Mouse (Mus musculus): Measurements from ENCODE around the gene Arhgdig. TPM values are rescaled to one million over a fixed set of nuclear protein-coding genes. Genes with fewer than 3 reads are reported as not detected.

Gene Arhgdig
- polyA plus RNA-seq (2021; fragmentation: Nextera tagmentation), result 102 and 119 TPM in 2 replicates
- long read RNA-seq, experiment 1, transcript Arhgdig-201 (6 exons, 1,032 nt), result major isoform, 81 of 97 reads
- long read RNA-seq, experiment 1, partial matches to known transcripts, result 6 of 97 reads
- long read RNA-seq, experiment 1, other reads (novel, unspliced or antisense), result 9 of 97 reads
- long read RNA-seq, experiment 2, transcript Arhgdig-201 (6 exons, 1,032 nt), result major isoform, 32 of 33 reads
- long read RNA-seq, experiment 2, partial matches to known transcripts, result 0 of 33 reads
- long read RNA-seq, experiment 2, other reads (novel, unspliced or antisense), result 1 of 33 reads

GRCm38 (mm10) chr17:26207686-26208085 lies at the start of gene Arhgdig:
Gene Arhgdig (minus strand): TSS chr17:26207786.

GRCm38 (mm10) chr17:26252539-26253251 lies 45.1 kb upstream of the Arhgdig start, which contains the start of gene Luc7l:
Gene Luc7l (plus strand): TSS chr17:26252896.

GRCm38 (mm10) chr17:26244101-26244841 lies 36.7 kb upstream of the Arhgdig start, which contains the start of gene Fam234a:
Gene Fam234a (minus strand): TSS chr17:26244242.

GRCm38 (mm10) chr17:26202737-26203136 lies 4.8 kb downstream of the Arhgdig start, which contains the start of gene Rgs11:
Gene Rgs11 (plus strand): TSS chr17:26202951.

GRCm38 (mm10) chr17:26198892-26199291 lies 8.7 kb downstream of the Arhgdig start, which contains the start of gene Pdia2:
Gene Pdia2 (minus strand): TSS chr17:26199087.

Other genes with a start within 250 kb of the Arhgdig start
- gene Capn15, start 222.0 kb downstream of the Arhgdig start, polyA plus RNA-seq (2021; fragmentation: Nextera tagmentation), result 9.0 and 12.3 TPM in 2 replicates
- 5.9 and 6.4 TPM in 2 replicates for gene Rab11fip3, start 138.2 kb downstream of the Arhgdig start, polyA plus RNA-seq (2021; fragmentation: Nextera tagmentation)
- gene Decr2, start 117.4 kb downstream of the Arhgdig start, polyA plus RNA-seq (2021; fragmentation: Nextera tagmentation), result 31.0 and 38.4 TPM in 2 replicates
- gene Nme4, start 112.2 kb downstream of the Arhgdig start, polyA plus RNA-seq (2021; fragmentation: Nextera tagmentation), result 5.3 and 5.8 TPM in 2 replicates
- gene Tmem8, start 94.5 kb downstream of the Arhgdig start, polyA plus RNA-seq (2021; fragmentation: Nextera tagmentation), result 1.9 and 2.1 TPM in 2 replicates
- 173 and 179 TPM in 2 replicates for gene Mrpl28, start 84.3 kb downstream of the Arhgdig start, polyA plus RNA-seq (2021; fragmentation: Nextera tagmentation)
- 3.1 and 4.0 TPM in 2 replicates for gene Axin1, start 69.1 kb downstream of the Arhgdig start, polyA plus RNA-seq (2021; fragmentation: Nextera tagmentation)
- not detected in 2 replicates for gene Pdia2, start 8.7 kb downstream of the Arhgdig start, polyA plus RNA-seq (2021; fragmentation: Nextera tagmentation)
- gene Rgs11, start 4.8 kb downstream of the Arhgdig start, polyA plus RNA-seq (2021; fragmentation: Nextera tagmentation), result 1.9 and 2.2 TPM in 2 replicates
- gene Fam234a, start 36.5 kb upstream of the Arhgdig start, polyA plus RNA-seq (2021; fragmentation: Nextera tagmentation), result 17.5 and 23.7 TPM in 2 replicates
- 24.1 and 25.1 TPM in 2 replicates for gene Luc7l, start 45.1 kb upstream of the Arhgdig start, polyA plus RNA-seq (2021; fragmentation: Nextera tagmentation)
- 3.6 and 4.4 TPM in 2 replicates for gene Neurl1b, start 207.0 kb upstream of the Arhgdig start, polyA plus RNA-seq (2021; fragmentation: Nextera tagmentation)